Mouse (Mus musculus) A20 (cell line): ENCODE measurements around the gene Hexdc.
A peak's percentile ranks its signal among the peaks of the same experiment; 100 is the strongest.

ENCODE experiments used
- DNase-seq: peaks from one replicate; pipeline ENCODE4 v3.0.0-alpha.2; 2011; ENCODE audit warnings: low read depth, low spot score

Hexdc gene

GRCm38 (mm10) chr11:121204161-121205006 is at the start of gene Hexdc, which contains the start of gene Ogfod3:
Hexdc (plus strand) TSS chr11:121204433.
Ogfod3 (minus strand) TSS chr11:121204711.
- DNase-seq: peak; percentile 99

GRCm38 (mm10) chr11:121156411-121156891 is 47.8 kb upstream of the Hexdc start:
- no peak for DNase-seq

- DNase-seq: no peak
Measured at GRCm38 (mm10) chr11:121159971-121160370, 44.3 kb upstream of the Hexdc start, which contains the start of gene Uts2r. Uts2r (plus strand) TSS chr11:121160271.

- DNase-seq: no peak
Measured at GRCm38 (mm10) chr11:121160636-121161346, 43.4 kb upstream of the Hexdc start.

- no peak for DNase-seq
Measured at GRCm38 (mm10) chr11:121163751-121164150, 40.5 kb upstream of the Hexdc start.

GRCm38 (mm10) chr11:121173203-121173602 is 31.0 kb upstream of the Hexdc start:
- no peak for DNase-seq

GRCm38 (mm10) chr11:121174234-121174633 is 30.0 kb upstream of the Hexdc start:
- DNase-seq: no peak

- DNase-seq: peak; percentile 61
Measured at GRCm38 (mm10) chr11:121176285-121177270, 27.7 kb upstream of the Hexdc start.

GRCm38 (mm10) chr11:121189681-121190080 is 14.6 kb upstream of the Hexdc start:
- no peak for DNase-seq

GRCm38 (mm10) chr11:121192742-121193141 is 11.5 kb upstream of the Hexdc start:
- DNase-seq: no peak

GRCm38 (mm10) chr11:121193415-121193814 is 10.8 kb upstream of the Hexdc start:
- no peak for DNase-seq

GRCm38 (mm10) chr11:121198622-121199021 is 5.6 kb upstream of the Hexdc start:
- DNase-seq: no peak

- no peak for DNase-seq
Measured at GRCm38 (mm10) chr11:121199851-121200250, 4.4 kb upstream of the Hexdc start.

- DNase-seq: no peak
Measured at GRCm38 (mm10) chr11:121200781-121201180, 3.5 kb upstream of the Hexdc start.

GRCm38 (mm10) chr11:121201436-121202198 is 2.6 kb upstream of the Hexdc start:
- peak; percentile 77 for DNase-seq

GRCm38 (mm10) chr11:121203859-121204160 is 423 bp upstream of the Hexdc start:
- no peak for DNase-seq

GRCm38 (mm10) chr11:121216831-121217230 is 12.6 kb downstream of the Hexdc start:
- no peak for DNase-seq

GRCm38 (mm10) chr11:121219776-121220175 is 15.5 kb downstream of the Hexdc start:
- no peak for DNase-seq

- DNase-seq: no peak
Measured at GRCm38 (mm10) chr11:121220771-121221170, 16.5 kb downstream of the Hexdc start.

- DNase-seq: no peak
Measured at GRCm38 (mm10) chr11:121221321-121222010, 17.2 kb downstream of the Hexdc start.
